Mouse (Mus musculus) spleen, adult 2 months (tissue): Measurements from ENCODE around the gene Ldlrad3. TPM values are rescaled to one million over a fixed set of nuclear protein-coding genes. Genes with fewer than 3 reads are reported as not detected.

Experiments
- DNase-seq, 2 experiments: peaks; one replicate each; pipeline versions ENCODE4 v3.0.0 to v3.0.0-alpha.2; 2012 to 2021; ENCODE audit warnings: low spot score in 2 of 2, low read depth in 1 of 2
- H3K27ac ChIP-seq: fragments of 200-500 bp; 2 replicates; pipeline ENCODE4 v1.5.1; 2012; ENCODE audit warnings: low read length, inconsistent platforms; ENCODE audit not compliant: insufficient read depth
- H3K27me3 ChIP-seq: fragments of 200-500 bp; 2 replicates; pipeline ENCODE4 v1.6.1; 2012; ENCODE audit warnings: mild to moderate bottlenecking, moderate library complexity, low read length, inconsistent platforms; ENCODE audit not compliant: control insufficient read depth, insufficient read depth
- H3K36me3 ChIP-seq: fragments of 200-500 bp; 2 replicates; pipeline ENCODE4 v1.6.1; 2012; ENCODE audit warnings: mild to moderate bottlenecking, low read length, inconsistent platforms; ENCODE audit not compliant: control insufficient read depth, insufficient read depth
- H3K4me1 ChIP-seq: fragments of 200-500 bp; 2 replicates; pipeline ENCODE4 v1.6.1; 2011; ENCODE audit warnings: inconsistent platforms; ENCODE audit not compliant: control insufficient read depth, insufficient read depth, insufficient read length
- H3K4me3 ChIP-seq: fragments of 200-500 bp; 2 replicates; pipeline ENCODE4 v1.5.1; 2011; ENCODE audit warnings: mild to moderate bottlenecking, inconsistent platforms; ENCODE audit not compliant: insufficient read depth, insufficient read length; ENCODE audit errors: extremely low read depth
- CTCF ChIP-seq: fragments of 200-500 bp; IDR thresholded peaks from 2 replicates; pipeline ENCODE4 v1.5.1; 2011; ENCODE audit warnings: mild to moderate bottlenecking, inconsistent platforms; ENCODE audit not compliant: insufficient read depth, insufficient read length, insufficient replicate concordance; ENCODE audit errors: extremely low read depth
- POLR2A ChIP-seq: fragments of 200-500 bp; IDR thresholded peaks from 2 replicates; pipeline ENCODE4 v1.6.1; 2011; ENCODE audit warnings: low read depth, low read length, inconsistent platforms
- WGBS: fragments of 180-500 bp; shearing (Covaris S2); methylation state at CpG from one replicate; pipeline ENCODE4 v1.1.7; 2018; 5-methylcytosine and 5-hydroxymethylcytosine counted together
- polyA plus RNA-seq: library from polyadenylated mRNA; depleted of rRNA; stranded (reverse); fragments of >200 nt; gene quantifications from 2 replicates; pipeline ENCODE4 v1.2.3, GENCODE M21; 2012

Ldlrad3 gene
- polyA plus RNA-seq, 1 experiment, result 3.5 TPM

DNA sequence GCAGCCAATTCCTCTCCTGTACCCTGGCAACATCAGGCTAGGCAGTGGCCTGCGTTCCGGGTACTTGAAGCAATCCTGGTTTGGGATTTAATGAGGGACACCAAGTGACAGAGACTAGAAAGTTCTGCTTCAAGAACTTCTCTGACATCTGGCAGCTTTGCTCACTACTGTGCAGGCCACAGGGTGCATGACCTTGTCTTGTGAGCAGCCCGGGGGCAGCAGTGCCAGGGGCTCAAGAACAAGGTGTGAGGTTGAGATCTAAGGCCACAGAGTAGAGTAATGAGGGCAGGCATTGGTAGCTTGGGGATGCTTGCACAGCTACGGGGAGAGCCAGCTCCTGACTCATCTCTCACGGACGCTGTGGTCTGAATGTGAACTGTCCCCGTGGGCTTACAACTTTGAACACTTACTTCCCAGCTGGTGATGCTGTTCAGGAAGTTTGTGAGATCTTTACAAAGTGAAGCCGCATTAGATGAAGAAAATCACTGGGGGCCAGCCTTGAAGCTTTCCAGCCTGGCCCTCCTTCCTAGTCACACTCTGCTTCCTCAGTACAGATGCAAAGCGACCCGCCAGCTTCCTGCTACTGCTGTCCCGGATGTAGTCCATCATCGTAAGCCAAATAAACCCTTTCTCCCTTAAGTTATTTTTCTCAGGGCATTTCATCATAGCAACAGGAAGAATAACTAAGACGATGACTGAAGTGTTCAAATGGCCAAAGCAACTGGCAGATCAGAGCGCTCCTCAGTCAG, 86.3 kb downstream of the Ldlrad3 start:
- H3K27ac ChIP-seq, result no peak overlapping the region
- no peak for TF ChIP-seq CTCF
- no peak for DNase-seq
- no peaks in the 10 kb centered on the region for H3K36me3 ChIP-seq
- no peaks in the 10 kb centered on the region for H3K27me3 ChIP-seq
- H3K4me3 ChIP-seq, result no peak overlapping the region
- H3K4me1 ChIP-seq, result no peaks in the 10 kb centered on the region
- 83% methylated on average over 14 of the region's 14 CpGs for WGBS

DNA sequence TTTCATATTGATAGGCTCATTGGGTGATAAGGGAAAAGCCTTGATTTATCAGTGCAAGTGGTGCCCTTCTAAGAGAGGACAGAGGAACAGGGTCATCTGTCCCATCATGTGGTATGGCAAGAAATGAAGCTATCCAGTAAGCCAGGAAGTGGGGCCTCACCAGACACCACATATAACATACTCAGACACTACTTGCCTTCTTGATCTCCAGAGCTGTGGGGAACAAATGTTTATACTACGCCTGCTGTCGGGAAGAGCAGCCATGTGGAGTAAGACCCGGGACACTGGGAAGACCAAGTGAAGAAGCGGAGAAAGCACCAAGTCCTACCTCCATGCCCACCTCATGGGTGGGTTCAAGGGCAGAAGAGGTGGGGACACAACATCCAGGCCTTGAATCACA, 86.9 kb downstream of the Ldlrad3 start:
- TF ChIP-seq CTCF (no peak), POLR2A (no peak)
- Histone ChIP-seq H3K4me1 (no peaks in the 10 kb centered on the region), H3K27ac (no peak overlapping the region), H3K4me3 (no peak overlapping the region), H3K36me3 (no peaks in the 10 kb centered on the region), H3K27me3 (no peaks in the 10 kb centered on the region)
- no peak for DNase-seq
- WGBS, result 93% methylated on average over 4 of the region's 4 CpGs

DNA sequence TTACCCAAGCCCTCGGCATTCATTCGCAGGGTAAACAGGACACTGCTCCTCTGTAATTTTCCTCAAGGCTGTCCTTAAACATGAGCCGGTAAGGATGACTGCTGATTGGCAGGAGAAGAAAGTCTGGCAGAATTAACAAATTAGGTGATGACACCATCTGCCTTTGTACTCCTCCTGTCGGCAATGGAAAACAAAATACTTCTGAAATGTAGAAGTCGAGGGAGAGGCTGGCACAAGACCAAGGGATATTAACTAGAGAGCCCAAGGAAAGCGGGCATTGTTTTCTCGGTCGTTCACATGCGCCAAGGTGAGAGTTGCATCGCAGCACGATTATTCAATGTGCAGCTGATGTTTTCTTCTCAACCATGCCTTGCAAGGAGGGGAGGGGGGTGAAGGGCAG, 91.4 kb downstream of the Ldlrad3 start:
- WGBS, result 91% methylated on average over 11 of the region's 11 CpGs
- no peak for DNase-seq

DNA sequence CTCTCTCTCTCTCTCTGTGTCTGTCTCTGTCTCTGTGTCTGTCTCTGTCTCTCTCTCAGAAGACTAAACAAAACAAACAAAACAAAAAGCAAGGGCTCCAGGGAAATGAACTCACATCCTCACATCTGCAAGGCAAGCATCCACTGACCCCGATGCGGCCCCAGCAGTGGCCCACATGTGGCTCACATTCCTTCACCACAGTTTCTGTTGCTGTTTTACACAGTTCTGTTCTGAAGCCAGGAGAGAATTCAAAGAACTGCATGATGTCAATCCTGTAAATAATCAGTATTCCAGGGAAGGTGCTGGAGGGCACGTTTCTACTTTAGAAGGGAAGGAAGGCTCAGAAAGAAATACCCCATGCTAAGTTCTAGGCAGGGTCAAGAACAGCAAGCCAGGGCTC, 91.9 kb downstream of the Ldlrad3 start:
- Histone ChIP-seq H3K4me3 (no peak overlapping the region), H3K4me1 (no peaks in the 10 kb centered on the region), H3K27ac (no peak overlapping the region), H3K27me3 (no peaks in the 10 kb centered on the region), H3K36me3 (no peaks in the 10 kb centered on the region)
- no peak for DNase-seq
- TF ChIP-seq CTCF, result no peak
- TF ChIP-seq POLR2A, result no peak
- 92% methylated on average over 3 of the region's 3 CpGs for WGBS

More for the DNA sequence above, 91.4 kb downstream of the Ldlrad3 start:
- Histone ChIP-seq H3K4me1 (no peaks in the 10 kb centered on the region), H3K4me3 (no peak overlapping the region), H3K36me3 (no peaks in the 10 kb centered on the region), H3K27ac (no peak overlapping the region), H3K27me3 (no peaks in the 10 kb centered on the region)
- no peak for TF ChIP-seq CTCF
- no peak for TF ChIP-seq POLR2A

DNA sequence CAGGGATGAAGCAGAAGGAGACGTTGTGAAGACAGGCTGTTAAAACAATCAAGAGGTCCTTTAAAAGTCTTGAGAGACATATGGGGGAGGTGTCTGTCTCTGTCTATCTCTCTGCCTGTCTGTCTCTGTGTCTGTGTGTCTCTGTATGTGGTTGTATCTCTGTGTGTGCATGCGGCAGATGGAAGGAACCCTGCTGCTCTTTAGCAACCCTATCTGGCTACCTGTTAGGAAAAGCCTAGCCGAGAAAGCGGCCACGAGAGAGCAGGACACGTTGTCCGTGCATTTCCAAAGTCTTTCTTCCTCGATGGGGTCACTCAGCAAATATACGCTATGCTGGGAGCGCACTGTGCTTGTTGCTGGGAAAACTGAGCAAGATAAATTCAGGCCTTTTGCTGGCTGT, 93.6 kb downstream of the Ldlrad3 start:
- Histone ChIP-seq H3K27ac (no peak overlapping the region), H3K27me3 (no peaks in the 10 kb centered on the region), H3K36me3 (no peaks in the 10 kb centered on the region), H3K4me1 (no peaks in the 10 kb centered on the region), H3K4me3 (no peak overlapping the region)
- DNase-seq, result no peak
- TF ChIP-seq CTCF (no peak), POLR2A (no peak)
- 92% methylated on average over 10 of the region's 10 CpGs for WGBS

DNA sequence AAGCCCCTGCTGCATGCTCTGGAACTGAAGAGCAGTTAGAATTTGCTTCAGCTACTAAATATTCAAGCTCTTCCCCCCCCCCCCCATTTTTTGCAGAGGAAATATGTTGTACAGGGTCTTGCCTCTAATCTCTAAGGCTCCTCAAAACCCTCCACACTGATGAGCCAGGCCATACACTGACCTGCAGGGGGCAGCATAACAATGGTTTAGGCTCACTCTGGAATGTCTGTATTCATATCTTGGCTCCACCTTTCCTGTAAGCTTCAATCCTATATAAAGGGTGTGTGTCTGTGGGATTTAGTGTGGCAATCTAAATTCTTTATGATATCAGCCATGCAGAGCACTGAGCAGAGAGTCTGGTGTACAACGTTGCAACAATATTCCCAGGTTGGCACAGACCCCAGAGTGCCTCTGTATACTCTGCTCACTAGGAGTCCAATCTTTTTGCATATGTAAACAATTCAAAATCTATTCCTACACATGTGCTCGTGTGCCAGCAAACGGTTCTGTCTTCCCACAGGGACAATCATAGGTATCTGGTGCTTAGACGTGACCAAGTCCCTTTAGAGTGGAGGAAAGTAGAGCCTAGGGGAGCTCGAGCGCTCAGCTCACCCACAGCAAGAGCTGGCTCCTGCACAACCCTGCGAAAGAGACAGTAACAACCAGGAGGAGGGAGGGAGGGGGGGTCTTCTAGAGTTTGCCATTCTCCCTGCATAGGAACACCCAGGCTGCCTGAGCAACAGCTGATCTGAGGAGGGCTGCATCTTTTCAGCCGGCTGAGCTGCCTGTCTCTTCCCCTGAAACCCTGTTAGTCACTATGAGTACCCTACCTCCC, 94.5 kb downstream of the Ldlrad3 start:
- Histone ChIP-seq H3K36me3 (no peaks in the 10 kb centered on the region), H3K4me3 (no peak overlapping the region), H3K27me3 (no peaks in the 10 kb centered on the region), H3K27ac (no peak overlapping the region), H3K4me1 (no peaks in the 10 kb centered on the region)
- 76% methylated on average over 8 of the region's 8 CpGs for WGBS
- TF ChIP-seq CTCF, result peak; percentile 58; the same call in 1 of the 2 replicates
- no peak for TF ChIP-seq POLR2A
- DNase-seq, result peak; percentile 15 to 59

DNA sequence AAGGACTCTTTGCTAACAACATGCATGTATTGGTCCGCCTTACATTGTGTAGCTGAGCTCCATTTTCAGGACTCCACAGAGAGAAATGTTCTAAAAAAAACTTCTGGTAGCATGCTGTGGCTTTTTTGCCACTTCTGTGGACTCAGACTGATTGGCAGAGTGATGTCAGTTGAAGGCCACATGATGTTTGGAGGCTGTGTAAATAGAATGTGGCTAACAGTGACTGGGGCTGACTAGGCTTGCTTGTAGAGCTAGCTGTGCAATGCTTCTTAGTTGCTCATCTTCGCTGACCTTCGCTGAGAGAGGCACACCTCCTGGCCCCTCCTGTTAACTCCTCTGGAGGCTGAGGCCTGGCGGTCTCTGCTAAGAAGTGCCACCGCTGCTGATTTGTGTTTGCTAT, 98.4 kb downstream of the Ldlrad3 start:
- H3K36me3 ChIP-seq, result no peaks in the 10 kb centered on the region
- no peaks in the 10 kb centered on the region for H3K4me1 ChIP-seq
- no peak overlapping the region for H3K27ac ChIP-seq
- no peaks in the 10 kb centered on the region for H3K27me3 ChIP-seq
- no peak overlapping the region for H3K4me3 ChIP-seq
- 93% methylated on average over 5 of the region's 5 CpGs for WGBS
- DNase-seq, result no peak
- TF ChIP-seq POLR2A, result no peak
- TF ChIP-seq CTCF, result no peak
